Mouse (Mus musculus): Measurements from ENCODE around the gene Slc41a2.

GRCm38 (mm10) chr10:83382528-83382927, 44.8 kb upstream of the Slc41a2 start:
- no peak for TF ChIP-seq CTCF (IDR thresholded peaks at IDR 0.05; ENCODE audit: control insufficient read depth, insufficient read depth, insufficient replicate concordance, low read depth, low read length)
- TF ChIP-seq POLR2A (IDR thresholded peaks at IDR 0.05; ENCODE audit: control insufficient read depth, low read depth, low read length), result no peak
